Mouse (Mus musculus) gastrocnemius, adult 8-10 months (tissue): Measurements from ENCODE around the gene Ms4a10. TPM values are rescaled to one million over a fixed set of nuclear protein-coding genes. Genes with fewer than 3 reads are reported as not detected.
A peak's percentile ranks its signal among the peaks of the same experiment; 100 is the strongest.

Experiments
- DNase-seq, 2 experiments: peaks; one replicate each; pipeline ENCODE4 v3.0.0; 2022; ENCODE audit warnings: low spot score in 2 of 2
- total RNA-seq, 4 experiments: library from RNA; stranded (reverse); gene quantifications; 2 replicates each; pipeline ENCODE4 v1.2.4; 2022

Gene Ms4a10
- not detected for total RNA-seq

DNA sequence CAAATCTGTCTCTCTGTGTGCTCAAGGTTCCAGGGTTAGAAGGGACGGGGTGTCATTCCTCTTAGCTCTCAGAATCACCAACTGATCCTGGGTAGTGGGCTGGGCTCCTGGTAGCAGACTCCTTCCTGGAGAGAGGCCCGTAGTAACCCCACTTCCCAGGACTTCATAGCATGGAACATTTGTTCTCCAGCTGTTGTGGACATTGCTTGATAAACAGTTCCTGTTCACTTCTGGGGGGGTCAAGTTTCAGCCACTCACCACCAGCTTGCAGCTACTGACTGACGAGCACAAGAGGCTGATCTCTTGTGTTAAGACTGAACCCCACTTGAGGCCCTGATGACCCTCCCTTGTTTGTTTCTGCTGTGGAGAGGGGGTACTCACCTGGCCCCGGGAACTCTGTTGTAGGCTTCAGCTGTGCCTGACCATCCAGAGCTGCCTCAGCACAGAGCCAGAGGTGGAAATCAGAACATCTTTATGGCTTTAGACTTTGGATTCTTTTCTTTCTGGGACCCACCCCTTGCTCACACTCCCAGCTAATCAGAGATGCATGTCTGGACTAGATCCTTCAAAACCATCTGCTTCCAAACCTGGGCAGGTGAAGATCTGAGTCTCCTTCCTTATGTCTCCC is at the start of gene Ms4a10:
TSS of gene Ms4a10 (minus strand) at position 433 of the 628 bp plus-strand sequence.
- DNase-seq = no peak

DNA sequence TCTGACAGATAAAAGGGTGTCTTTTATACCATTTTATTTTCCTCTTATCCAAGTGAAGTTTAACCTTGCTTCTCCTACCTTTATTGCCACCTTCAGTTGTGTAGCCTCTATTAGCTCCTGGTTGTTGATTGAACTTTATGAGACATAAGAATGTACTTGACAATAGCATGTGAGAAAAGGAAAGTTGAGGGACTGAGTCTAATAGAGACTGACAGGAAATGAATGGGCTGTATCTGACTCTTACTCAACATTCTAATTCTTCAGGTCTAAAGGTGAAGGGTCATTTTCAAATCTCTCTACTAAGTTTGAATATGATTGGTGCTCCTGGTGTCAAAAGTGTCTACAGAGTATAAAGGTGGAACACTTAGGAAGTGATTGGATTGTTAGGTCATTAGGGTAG is 47.9 kb upstream of the Ms4a10 start:
- DNase-seq = no peak

DNA sequence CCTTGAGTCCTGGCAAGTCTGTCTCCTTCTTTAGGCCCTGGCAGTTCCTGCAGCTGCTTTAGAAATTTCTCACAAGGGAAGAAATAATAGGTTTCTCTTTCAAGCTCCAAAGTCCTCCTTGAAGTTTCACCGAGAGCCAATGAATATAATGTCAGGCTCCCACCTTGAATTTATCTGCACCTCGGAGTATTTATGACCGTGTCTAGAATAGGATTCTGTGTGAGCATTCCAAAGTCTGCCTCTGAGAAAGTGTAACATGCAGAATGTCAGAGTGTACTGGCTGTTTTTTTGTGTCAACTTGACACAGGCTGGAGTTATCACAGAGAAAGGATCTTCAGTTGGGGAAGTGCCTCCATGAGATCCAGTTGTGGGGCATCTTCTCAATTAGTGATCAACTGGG is 43.4 kb upstream of the Ms4a10 start, which contains the start of gene Ms4a18:
TSS of gene Ms4a18 (minus strand) at position 141 of the 400 bp plus-strand sequence.
- no peak for DNase-seq

DNA sequence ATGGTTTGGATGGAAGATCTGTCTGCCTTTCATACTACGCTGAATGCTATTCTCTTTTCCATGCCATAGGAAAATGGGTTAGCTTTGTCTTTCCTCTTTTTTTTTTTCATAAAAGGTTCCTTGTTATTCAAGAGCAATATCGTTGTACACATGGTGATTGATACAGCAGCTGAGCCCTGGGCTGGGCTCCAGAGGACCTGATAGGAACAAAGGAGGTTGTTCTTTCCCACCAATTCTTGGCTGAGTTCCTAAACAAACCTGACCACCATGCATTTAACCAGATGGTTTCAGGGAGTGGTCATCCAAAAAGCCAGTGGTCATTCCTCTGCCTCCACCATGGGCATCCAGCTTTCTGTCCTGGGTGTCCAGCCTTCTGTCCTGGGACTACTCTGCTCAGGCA is 42.8 kb upstream of the Ms4a10 start:
- DNase-seq = no peak

DNA sequence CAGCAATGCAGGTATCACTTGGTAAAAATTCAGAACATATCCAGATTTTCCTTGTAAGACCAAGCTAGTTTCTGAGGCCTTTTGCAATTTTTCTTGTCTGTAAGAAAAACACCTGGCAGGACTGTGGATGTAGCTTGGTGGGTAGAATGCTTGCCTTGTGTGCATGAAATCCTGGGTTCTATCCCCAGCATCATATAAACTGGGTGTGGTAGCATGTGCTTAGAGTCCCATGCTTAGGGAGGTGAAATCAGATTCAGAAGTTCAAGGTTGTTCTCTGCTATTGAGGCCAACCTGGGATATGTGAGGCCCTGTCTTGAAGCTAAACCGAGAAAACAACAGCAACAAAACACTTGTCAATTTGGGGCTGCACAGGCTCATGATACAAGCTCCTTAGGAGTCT is 41.5 kb upstream of the Ms4a10 start:
- DNase-seq = no peak

DNA sequence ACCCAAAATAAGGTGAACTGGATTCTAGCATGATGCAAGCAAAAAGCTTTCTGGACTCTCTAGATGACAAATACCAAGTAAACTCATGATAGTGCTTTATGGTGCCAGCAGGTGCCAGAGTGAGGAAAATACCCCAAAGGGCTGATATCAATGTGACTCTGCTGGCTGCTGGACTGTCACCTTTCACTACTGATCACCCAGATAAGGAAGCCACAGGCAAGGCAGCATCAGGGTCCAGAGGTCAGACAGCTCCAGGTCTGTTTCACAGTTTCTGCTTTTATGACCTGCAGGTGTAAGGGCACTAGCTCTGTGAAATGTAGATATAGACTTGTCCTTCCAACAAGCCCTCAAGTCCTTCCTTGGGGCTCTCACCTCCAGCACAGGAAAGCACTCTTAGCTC is 41.0 kb upstream of the Ms4a10 start:
- DNase-seq = no peak

DNA sequence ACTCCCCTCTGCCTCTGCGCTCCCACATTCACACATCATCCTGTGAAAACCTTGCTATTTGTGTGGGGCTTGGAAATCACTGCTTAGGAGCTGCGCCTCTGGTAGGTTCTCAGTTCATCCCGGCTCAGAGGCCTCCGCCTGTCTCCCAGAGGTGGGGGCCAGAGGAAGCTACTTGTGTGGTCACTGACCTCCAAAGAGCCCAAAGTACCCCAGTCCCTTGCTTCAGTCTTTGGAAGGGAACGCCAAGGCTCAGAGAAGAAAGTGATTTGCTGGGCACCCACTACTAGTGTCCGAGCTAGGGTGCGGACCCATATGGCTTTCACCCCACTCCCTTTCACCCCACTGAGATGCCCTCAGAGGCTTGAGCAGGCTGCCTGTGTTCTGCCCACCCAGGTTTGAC is 18.7 kb upstream of the Ms4a10 start, which contains the start of gene Ms4a15:
TSS of gene Ms4a15 (minus strand) at position 101 of the 400 bp plus-strand sequence.
- DNase-seq = no peak

DNA sequence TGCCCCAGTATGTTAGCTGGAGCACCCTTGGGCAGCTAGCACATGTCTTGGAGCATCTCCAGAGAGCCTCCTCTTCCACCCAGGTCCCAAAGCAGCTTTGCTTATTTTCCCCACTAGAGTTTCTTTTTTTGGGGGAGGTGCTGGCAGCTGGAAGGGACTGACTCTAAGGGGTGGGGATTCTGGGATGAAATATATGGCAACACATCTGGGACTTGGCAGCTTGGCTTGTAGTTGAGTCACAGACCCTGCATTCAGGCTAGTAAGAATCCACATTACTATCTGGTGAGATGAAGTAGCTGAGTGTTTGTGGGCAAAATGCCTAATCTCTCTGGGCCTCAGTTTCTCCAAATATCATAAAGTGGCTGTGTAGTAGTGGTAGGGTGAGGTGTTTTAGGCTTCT is 17.4 kb upstream of the Ms4a10 start:
- DNase-seq = no peak

DNA sequence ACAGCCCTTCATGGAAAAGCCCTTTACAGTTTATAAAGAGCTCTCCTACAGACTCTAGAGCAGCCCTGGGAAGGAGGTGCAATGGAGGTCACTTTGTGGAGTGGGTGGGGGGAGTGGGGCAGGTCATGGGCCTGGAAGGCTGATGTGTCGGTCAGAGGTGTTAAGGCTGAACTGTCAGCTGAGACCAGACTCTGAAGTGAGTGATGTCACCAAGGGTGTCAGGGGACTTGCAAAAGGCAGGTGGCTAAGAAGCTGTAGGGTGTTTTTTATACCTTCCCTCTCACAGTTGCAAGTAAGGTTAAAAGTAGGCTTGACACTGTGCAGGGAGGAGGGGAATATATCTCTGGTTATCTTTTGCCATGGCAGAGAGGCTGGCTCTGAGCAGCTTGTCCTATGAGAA is 16.3 kb upstream of the Ms4a10 start:
- no peak for DNase-seq

DNA sequence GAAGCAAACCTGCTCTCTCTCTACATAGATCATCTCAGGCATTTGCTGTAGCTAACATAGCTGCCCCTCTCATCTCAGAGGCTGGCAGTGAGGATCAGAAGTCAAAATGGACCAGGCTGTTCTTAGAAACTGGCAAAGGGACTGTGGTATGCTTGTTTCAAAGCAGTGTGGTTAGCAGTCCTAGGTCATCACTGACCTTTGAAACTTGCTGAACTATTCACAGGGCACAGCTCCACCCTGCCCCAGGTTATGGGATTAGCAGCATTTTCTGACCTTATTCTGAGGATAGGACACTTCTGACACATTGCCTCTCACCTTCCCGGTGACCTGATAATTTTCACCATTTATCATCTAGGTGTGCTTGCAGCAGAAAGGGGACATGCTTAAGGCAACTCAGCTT is 14.1 kb upstream of the Ms4a10 start:
- no peak for DNase-seq

DNA sequence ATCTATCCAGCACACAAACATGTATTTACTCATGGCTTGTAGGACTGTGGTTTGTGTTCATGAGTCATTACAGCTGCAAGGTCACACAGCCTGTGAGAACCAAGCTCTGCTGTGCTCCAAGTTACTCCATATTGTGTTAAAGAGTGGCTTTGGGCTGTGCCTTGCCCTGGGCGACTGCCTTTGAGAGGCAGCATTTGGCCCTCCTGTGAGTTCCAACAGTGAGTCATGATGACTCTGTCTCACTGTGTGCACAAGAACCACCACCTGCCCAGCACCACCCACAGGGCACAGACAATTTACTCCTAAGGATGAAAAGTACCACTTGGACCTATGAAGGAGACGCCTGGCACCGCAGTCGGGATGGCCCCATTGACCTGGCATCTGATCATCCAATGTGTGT is 11.4 kb upstream of the Ms4a10 start:
- no peak for DNase-seq

DNA sequence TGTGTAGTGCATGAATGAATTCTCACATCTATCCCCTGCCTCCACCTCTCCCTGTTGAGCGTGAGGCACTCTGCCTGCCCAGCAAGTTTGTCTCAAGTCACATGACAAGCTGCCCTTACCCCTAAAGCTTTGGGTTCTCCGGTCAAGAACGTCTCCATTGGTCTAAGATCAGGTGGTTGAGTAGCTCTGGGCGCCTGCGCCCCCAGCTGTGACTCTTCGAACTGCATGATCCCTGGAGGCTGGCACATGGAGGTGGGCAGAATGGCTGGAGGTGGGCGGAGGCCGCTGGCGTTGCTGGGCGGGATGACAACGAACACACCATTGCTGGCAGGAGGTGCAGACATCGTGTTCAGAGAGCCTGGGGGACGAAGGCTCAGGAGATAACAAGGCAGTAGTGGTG is 10.1 kb upstream of the Ms4a10 start:
- DNase-seq = no peak

DNA sequence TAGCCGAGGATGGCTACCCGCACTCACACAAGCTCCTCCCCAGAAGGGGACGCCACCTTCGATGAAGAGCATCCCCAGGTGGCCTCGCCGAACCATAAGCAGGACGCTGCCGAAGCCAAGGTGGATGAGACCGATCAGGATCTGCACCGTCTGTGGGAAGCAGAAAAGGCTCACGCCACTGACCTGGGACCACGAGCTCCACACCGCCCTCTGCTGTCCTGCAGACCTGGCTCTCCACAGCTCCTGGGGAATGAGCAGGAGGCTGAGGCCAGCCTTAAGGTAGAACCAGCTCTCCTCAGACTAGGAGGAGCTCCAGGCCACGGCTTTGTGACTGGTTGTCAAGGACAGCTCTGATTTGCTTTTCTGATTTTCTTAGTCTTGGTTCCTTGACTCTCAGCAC is 8.7 kb upstream of the Ms4a10 start:
- DNase-seq = no peak

DNA sequence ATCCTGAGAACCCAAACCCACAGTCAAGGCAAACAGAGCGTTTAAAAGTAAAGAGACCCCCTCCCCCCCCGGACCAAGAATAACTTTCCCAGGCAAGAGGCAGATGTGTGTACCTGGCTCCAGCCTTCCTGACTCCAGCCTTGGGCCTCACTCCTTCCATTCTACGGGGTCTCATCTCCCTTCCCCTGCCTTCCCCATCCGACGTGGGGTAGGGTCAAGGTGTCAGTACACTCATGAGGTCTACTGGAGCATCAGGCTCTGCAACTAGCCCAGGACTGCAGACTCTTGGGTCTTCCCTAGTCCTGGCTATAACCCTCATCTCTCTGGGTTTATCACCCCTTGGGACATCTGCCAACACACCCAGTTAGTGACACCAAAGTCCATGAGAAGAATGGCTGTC is 5.7 kb upstream of the Ms4a10 start:
- no peak for DNase-seq

DNA sequence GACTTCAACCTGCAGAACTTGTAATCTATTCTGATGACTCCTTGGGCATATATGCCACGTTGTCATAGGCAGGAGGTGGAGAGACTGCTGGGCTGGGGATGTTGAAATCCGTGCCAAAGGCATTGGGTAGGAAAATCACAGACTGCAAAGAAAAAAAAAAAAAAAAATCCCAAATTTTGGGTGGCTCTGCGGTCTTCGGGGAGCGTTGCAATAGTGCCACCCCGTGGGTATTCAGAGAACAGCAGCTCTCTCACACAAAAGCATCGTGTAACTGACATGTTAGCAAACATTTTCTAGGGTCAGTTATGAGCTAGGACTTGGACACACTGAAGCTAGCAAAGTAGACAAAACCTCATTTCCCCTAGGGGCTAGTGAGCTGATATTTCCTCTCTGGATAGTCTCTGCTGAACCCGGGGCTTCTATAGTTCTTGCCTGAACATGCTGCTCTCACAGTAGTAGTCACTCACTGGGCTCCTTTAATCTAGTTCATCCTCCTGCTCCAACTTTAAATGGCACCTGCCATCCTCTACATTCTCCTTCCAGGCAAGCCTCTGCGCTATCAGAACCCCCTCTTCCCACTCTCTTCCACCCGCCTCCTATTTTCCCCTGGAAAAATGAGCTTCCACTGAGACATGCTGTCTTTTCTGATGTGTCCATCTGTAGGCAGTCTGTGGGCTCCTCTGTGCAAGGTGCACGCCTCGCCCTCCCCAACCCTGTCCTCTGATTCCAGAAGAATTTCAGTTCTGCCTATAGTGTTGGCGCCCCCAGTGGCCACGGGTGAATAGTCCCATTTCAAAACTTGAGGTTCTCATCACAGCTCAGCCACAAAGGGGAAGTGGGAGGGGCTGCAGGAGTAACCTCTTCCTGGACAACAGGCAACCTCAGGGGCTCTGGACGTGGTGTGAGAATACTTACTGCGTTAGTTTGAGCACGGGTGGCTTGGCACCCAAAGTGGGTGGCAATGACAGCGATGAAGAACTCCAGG is 5.0 kb upstream of the Ms4a10 start:
- DNase-seq = peak; percentile 46 to 65

DNA sequence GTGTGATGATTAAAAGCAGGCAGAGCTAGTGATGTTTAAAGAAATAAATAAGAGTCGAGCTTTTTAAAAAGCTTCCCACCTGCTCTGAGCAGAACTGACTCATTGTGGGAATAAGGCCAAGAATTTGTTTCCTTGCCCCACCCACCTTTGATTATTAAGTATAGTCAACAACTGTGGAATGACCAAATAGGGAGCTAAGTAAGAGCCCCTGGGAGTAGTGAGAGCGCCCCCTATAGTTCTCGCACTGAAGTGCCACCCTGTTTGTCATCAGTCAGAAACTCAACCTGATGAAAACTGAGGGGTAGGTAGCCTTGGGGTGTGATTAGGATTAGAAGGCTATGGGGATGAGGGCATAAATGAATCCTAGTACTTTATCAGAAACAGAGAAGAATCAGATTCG is 1.8 kb upstream of the Ms4a10 start:
- no peak for DNase-seq

DNA sequence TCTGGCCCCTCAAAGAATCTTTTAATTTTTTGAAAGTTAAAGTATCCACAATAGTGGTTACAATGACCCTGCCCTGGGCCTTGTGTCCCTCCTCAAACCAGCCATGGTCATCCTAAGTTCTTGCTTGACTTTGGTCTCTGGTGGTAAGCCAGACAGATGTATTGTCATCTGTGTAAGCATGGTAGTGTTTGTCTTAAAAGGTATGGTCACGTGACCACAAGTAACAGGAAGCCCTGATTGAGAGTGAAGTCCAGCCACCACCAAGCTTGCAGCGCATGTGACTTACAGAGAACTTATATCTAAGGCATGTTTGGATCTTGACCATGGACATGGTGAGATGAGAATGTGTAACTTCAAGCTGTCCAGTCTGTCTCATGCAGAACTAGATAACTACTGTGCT is 717 bp upstream of the Ms4a10 start:
- no peak for DNase-seq

DNA sequence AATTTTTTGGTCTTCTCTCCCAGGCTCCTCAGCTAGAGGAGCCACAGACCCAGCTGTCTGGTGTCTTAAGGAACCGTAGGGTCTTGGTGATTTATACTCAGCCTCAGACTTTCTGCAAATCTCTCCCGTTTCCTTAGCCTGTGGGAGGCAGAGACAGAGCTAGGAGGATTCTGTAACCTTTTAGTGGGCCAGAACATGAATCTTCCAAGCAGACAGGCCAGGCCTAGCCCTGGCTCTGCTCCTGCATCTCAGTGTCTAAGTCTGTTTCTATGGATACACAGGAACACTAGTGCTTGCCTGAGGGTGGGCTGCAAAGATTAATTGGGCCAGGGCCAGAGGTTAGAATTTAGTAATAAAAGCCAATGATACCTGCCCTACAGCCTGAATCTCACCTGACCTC is 1.3 kb downstream of the Ms4a10 start:
- no peak for DNase-seq

DNA sequence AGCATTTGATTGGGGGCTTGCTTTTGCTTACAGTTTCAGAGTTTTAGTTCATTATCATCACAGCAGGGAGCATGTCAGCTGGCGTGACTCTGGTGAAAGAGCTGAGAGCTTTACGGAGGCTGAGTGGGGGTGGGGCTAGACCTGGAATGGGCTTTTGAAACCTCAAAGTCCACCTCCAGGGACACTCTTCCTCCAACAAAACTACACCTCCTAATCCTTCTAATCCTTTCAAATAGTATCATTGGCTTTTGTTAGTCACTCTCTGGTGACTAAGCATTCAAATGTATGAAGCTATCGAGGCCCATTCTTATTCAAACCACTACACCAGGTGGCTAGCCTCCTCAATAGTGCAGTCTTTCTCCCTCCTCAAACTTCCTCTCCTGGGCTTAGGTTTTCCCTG is 1.8 kb downstream of the Ms4a10 start:
- DNase-seq = no peak

DNA sequence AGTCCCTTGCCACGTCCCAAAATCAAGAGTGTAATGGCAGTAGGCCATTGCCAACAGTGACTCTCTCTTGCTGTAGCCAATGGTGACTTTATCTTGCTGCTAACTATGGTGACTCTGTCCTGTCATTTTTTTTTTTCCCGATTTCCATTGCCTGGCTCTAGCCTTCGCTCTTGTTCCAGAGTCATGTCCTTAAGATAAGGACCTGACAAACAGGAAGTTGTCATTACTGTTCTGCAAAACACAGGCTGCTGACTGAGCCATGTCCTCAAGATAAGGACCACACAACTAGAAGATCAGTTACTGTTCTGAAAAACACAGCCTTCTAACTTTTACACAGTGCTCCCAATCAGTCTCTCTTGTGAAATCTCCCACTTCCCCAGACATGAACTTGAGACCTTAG is 4.0 kb downstream of the Ms4a10 start:
- no peak for DNase-seq

DNA sequence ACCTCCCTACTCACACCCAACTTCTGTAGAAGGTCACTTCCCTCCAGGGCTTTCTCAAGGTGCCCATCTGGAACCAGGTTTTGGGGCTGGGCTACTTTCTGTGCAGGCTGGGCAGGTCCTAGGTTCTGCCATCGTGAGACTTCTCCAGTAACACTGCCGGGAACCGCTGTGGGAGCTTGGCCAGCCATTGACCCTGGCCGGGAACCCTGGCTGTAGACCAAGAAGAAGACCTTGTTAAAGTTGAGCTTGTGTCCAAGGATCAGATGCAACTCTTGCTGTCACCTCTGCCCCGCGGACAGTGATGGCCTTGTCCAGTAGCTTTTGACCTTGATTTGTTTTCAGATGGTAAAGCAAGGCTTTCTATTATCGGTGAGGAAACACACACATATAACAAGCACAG is 5.9 kb downstream of the Ms4a10 start:
- DNase-seq = no peak

DNA sequence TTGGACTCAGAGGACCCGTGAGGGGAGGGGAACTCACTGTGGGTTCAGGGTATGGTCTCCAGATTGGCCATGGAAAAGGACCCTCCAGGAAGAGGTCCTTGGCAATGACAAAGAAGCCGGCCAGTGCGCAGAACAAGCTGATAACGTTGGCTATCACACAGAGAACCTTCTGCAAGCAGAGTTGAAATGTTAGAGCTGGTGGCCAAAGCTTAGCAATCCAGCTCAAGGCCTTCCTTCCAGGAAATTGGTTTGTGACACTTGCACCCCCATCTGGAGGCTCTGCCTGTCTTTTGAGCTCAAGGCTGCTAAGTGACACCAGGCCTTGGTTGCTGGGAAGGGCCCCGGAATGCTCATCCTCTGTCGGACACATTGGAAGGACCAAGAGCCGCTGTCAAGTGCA is 8.7 kb downstream of the Ms4a10 start:
- no peak for DNase-seq

DNA sequence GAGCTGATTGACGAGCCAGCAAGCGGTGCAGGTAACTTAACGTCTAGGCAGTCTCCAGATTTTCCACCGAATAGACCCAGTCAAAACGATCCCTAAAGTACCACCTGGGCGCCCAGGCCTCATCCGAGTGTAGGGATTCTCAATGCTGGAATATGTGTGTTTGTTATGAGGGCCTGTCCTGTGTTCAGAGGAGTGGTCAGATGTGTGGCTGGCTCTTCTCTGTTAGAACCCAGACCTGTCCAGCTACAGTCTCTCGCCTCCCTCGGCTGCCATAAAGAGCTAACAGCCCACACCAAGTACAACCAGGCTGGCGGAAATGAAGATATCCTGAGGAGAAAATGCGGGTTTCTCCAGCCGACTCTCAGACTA is 14.5 kb downstream of the Ms4a10 start:
- no peak for DNase-seq
